Mouse (Mus musculus): ENCODE measurements around the gene Zfp91.
A peak's percentile ranks its signal among the peaks of the same experiment; 100 is the strongest.

The Zfp91 gene

DNA sequence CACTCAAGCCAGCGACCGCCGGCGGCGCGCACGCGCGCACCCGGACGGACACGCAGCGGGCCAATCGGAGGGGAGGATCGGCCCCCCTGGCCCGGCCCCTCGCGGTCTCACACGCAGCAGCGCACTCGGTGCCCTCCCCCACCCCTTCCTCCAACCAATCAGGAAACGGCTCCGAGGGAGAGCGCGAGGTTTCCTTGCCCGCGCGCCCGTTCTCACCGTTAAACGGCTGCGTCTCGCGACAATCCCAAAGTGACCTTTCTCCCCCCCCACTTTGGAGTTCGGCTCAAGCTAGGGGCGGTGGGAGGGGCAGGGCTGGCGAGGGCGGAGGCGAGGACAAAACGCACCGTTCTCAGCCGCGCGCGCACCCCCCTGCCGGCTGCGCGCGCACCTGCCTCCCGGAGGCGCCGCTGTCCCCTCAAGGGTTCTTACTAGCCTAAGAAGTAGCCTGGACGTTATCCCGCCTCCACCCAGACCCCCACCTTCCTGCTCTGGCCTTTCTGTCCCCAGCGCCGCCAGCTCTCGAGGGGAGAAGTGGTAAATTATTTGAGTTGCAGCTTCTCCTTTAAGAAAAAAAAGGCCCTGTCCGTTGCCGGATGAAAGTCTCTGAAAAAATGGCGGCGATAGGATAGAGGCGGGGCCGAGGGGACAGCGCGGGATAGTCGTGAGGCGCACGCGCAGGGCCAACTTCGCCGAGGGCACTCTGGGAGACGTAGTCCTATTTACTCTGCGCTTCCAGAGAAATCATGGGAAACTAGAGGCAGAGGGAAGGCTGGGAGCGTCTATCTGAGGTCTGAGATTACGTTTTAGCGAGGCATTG, at the start of gene Zfp91, which contains the start of gene Lpxn:
Zfp91 (minus strand) TSS at position 616 of the 817 bp plus-strand sequence.
Lpxn (plus strand) TSS at position 683 of the 817 bp plus-strand sequence.
- DNase-seq: peak; percentile 93

DNA sequence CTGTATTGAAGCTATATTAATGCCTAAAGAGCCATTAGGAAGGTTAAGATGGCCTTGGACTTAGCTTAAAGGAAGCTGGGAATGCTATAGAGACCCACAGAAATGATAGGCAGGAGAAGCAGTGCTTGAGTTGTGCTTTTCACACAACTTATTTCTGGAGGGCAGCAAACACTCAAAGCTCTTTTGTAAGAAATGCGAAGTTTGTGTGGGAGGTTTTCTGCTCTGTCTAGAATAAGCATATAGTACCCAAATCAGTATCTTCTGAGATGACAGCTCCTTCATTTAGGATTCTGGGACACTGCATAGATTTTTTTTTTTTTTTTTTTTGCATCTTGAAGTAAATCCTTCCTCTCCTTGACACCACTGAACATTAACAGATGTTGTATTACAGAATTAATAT, 42.6 kb upstream of the Zfp91 start:
- DNase-seq: no peak

DNA sequence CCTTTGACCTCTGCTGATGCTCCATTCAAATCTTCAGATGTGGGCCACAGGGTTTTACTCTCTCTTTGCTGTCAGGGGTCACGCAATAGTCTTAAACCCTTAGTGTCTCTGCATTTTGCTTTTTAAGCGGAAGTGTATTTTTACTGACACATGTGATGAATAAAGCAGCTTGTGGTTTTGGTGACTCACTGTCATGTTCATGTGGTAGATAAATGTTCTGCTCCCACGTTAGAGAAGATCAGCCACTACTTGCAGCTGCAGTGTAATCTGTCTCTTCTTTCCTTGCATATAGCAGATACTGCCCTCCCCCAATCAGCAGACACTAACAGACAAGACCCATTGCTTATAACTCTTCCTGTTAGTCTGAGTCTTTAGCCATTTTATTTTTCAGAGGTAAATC, 37.7 kb upstream of the Zfp91 start:
- peak; percentile 8 to 23 for DNase-seq

GRCm38 (mm10) chr19:12831559-12831958, 35.6 kb upstream of the Zfp91 start:
- DNase-seq: no peak

- no peak for DNase-seq
Measured at GRCm38 (mm10) chr19:12830823-12831430, 35.0 kb upstream of the Zfp91 start.

DNA sequence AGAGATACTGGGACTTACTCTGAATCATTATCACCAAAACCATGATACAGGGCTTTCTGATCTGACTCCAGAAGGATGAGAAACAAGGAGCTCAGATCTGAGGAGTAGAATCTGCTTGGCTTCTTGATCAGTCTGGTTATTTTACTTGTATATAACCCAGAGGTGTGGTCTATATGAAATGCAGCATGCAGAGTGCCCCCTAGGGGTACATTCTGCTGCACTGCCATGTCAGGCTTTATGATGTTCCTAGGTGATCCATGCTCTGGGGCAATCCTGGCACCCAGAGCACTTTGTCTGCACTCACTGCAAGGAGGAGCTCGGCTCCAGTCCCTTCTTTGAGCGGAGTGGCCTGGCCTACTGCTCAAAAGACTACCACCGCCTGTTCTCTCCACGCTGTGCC, 28.6 kb upstream of the Zfp91 start:
- DNase-seq: peak; percentile 30 to 40

DNA sequence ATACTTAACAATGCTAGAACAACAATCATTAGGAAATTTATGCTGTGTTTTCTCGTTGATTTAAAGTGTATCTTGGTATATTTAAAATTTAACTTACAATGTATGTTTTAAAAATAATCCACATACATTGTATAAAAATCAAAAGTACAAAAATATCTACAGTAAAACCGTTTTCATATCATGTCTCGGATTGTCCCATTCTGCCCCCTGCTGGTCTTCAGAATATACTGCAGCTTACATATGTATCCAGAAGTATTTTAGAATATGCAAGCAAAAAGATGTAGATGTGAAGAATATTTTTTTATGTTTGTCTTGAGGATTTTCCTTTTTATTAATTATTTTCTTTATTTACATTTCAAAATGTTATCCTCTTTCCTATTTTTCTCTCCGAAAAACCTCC, 24.5 kb upstream of the Zfp91 start:
- DNase-seq: peak; percentile 69 to 72

DNA sequence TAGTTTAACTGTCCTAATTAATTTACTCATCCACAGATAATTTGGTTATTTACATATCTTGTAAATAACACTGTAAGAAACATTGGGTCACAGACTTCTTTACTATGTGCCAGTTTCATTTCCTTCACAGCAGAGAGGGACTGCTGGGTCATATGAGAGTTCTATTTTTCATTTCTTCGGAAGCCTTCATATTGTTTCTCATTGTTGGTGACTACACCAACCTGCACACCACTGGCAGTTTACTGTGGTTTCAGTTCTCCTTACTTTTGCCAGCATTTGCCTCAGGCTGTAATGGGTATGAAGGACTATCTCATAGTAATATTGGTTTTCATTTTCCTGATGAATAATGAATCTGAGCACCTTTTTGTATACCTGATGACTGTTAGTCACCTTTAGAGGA, 22.6 kb upstream of the Zfp91 start:
- peak in 1 of 2 experiments; percentile 29 for DNase-seq

GRCm38 (mm10) chr19:12813883-12814282, 18.0 kb upstream of the Zfp91 start:
- DNase-seq: no peak

DNA sequence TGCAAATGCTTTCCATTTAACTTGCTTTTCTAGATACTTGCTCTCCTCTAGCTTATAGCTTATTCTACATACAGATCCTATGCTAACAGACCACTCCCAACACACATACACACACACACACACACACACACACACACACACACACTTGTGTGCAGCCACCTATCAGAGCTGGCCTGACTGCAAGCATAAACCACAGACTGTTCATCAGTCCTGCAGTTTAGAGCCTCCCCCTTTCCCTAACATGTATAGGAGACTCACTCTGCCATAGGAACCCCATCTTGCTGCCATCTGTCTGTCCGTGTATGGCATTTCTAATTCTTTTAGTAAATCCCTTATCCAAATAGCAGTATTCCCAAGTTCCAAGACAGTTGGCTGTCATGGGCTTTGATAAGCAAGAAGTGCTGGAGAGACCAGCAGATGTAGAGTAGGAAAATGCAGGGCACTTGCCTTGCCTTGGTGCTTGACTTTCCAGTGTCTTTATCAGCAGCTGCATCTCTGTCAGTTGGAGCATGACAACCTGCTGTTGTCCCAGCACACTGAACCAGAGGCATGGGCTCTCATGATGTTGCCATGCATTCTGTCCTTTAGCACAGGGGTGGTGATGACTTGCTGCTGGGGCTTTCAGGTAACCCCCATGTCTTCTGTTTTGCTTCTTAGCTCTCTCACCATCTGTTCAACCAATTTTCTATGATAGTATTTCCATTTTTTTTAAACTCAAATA, 16.9 kb upstream of the Zfp91 start:
- no peak for DNase-seq

DNA sequence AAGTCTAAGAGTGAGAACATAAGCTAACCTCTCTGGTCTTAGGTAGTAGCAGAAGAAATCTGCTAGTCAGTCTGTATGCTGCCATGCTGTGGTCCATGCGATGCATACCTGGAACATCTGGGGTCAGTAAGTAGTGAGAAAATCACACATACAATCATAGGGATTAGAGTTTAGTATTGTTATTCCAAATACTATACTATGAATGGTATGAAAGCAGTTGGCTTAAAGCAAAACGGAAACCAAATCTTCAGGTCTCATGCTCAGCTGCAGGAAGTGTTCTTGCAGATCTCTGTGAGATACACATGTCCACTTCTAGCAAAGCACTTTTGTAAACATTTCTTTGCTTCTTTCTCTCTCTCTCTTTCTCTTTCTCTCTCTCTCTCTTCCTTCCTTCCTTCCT, 10.3 kb upstream of the Zfp91 start:
- DNase-seq: no peak

GRCm38 (mm10) chr19:12805730-12806129, 9.8 kb upstream of the Zfp91 start:
- DNase-seq: no peak

DNA sequence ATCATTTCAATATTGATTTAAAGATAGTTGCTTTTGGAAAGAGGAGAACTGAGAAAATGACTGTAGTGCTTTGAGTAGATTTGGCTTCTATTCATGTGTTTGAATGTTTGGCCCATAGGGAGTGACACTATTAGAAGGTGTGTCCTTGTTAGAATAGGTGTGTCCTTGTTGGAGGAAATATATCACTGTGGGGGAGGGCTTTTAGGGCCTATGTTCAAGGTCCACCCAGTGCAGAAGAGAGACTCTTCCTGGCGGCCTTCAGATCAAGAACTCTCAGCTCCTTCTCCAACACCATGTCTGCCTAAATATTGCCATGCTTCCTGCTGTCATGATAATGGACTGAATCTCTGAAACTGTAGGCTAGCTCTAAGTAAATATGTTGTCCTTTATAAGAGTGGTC, 8.3 kb upstream of the Zfp91 start:
- no peak for DNase-seq

DNA sequence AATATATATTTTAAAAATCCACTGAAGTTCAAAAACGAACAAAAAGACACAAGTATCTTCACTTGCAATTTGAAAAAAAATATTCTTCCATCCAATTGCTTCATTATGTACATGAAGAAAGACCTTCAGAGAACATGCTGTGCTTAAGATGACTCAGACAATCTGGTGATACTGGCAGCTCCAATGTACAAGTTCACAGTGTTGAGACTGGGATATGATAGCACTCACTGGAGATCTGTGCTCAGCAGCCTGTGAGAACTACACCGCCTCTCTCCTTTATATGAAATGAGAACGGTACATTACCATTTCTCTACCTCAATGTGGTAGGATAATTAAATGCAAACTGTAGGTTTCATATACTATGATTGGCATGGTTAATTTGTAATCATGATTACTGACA, 6.9 kb upstream of the Zfp91 start:
- no peak for DNase-seq

DNA sequence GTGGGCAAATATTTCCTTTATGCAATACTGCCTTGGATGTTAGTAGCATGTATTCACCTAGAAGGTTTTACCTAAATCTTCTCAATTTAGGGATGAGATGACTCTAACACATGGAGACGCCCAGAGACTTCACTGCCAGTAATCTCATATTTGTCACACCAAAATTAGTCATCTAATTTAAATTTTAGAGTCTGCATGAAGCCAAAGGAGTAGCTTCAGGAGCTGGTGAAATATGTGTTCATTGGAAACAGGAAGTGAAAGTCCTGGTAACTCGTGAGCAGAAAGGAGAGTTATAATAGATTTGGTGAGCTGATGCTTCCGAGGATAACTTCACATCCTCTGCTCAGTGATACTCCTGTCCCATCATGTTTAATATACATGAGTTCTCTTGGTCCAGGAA, 5.1 kb upstream of the Zfp91 start:
- peak; percentile 55 to 66 for DNase-seq

GRCm38 (mm10) chr19:12800621-12801020, 4.7 kb upstream of the Zfp91 start:
- DNase-seq: peak in 1 of 2 experiments; percentile 28

- DNase-seq: no peak
Measured at GRCm38 (mm10) chr19:12799081-12799480, 3.2 kb upstream of the Zfp91 start.

DNA sequence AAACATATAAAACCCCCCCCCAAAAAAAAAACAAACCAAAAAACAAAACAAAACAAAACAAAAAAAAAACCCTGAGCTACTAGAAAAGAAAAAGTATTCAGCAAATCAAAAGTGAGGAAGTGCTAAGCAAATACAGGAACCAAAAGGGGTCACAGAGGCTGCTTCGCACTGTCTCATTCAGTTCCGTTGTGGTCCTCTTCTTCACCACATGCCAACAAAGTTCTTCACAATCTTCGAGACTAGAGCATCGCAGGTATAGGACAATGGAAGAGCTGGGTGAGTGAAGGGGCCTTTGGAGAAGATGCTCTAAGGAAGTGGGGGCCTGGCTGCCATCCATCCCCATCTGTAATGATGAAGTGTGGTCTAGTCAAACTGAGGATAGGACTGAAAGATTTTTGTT, 2.5 kb upstream of the Zfp91 start:
- peak; percentile 74 to 77 for DNase-seq

DNA sequence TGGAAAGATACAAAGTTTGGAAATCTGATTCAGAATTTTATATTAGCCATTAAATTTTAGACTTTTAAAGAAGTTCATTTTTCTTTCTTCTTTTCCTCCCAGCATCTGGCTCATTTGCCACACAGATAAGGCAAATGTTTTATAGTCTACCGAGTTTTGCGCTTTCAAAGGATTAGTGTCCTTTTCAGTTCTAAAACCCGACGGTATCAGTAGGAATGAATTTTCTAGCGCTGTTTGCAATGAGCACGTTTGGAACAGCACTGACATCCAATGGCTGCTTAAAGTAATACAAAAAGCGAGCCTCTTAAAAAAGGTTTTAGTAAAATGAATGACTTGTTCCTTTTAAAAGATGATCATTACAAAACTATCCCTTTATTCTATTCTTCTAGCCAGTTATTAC, 1.1 kb upstream of the Zfp91 start:
- peak in 1 of 2 experiments; percentile 37 for DNase-seq

GRCm38 (mm10) chr19:12796328-12796931, 504 bp upstream of the Zfp91 start:
- peak; percentile 85 to 87 for DNase-seq

GRCm38 (mm10) chr19:12795110-12795509, 816 bp downstream of the Zfp91 start:
- DNase-seq: no peak

DNA sequence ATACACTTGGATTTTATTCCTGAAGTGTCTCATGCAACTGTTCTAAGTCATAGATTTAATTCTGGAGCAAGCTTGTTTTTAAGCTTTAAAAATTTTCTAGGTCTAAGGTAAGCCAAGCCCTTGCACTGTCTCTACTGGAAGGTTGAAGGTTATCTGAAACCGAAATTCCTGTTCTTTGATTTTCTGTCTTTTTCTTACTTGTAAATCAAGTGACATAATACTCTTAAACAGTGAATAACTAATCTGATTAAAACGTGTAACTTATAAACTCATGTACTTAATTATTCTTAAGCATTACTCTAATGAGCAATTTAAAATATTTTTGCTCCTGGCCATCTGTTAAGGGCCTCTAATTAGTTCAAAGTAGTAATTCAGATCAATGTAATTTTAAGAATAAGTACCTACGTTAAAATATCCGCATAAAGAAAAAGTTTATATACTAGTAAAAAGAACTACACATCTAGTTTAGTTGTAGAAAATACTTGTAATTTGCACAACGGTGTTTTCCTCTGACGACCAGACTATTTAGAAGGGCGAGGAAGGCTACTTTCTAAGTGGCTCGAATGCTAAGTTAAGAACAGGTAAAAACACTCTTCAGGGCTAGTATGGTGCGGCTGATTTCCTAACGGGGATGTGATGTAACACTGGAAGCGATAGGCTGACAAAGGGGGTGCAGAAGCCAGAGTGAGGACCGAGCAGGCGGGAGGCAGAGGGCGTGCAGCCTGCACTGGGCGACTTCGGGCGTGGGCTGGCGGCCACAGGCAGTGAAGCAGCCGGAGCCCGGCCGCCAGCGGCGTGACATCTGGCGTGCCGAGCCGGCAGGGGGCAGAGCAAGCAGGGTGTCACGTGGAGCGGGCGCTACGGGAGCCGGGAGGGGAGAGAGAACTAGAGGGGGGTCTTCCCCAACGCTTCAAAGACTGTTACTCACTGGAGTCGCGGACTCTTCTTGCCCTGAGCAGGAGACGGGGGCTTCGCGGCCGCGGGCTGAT, 1.6 kb downstream of the Zfp91 start:
- DNase-seq: peak; percentile 96

All from B cell, adult 2 months (primary cell).